Mouse (Mus musculus) bone marrow macrophage, adult 2 months (primary cell): ENCODE results near the gene Rnf225.

Source experiments
- CTCF ChIP-seq: IDR thresholded peaks from 2 replicates; pipeline ENCODE4 v1.5.1; 2012; ENCODE audit warnings: low read depth, mild to moderate bottlenecking, low read length, moderate library complexity
- POLR2A ChIP-seq: IDR thresholded peaks from 2 replicates; pipeline ENCODE4 v1.6.1; 2012; ENCODE audit warnings: mild to moderate bottlenecking, low read depth, low read length, borderline replicate concordance

DNA sequence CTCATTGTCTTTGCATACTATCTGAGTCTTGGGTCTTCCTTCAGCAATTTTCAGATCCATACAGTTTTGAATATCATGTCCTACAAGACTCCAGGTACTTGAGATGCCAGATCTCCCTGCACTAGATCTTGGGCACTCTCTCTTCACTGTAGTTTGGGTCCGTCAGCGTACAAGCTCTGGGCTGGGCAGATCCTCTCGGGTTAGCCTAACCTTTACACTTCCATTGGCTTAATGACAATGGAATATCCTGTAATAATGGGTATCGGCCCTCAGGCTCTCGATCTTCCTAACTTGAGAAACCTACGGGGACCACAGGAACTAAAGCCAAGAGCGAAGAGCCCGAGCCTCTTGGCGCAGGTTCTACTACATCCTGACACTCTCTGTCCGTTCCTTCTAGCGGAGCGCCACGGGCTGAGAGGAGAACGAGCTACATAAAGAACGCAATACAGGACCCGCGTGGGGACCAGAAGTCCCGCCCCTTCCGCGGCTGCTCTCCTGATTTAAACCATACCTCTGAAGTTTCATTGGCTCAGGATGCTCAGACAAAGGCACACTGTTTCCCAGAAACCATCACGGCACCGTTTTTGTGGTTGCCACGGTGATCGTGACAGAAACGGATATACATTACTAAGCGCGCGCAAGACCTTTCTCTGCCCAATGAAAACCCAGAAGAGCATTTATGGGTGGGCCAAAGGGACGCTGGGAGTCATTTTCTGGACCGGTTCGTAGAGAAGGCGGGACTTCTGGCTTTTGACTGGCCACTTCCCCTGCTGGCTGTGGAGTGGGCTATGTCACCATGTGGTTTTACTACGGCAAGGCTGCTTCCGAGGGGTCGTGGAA lies 22.0 kb downstream of the Rnf225 start:
- no peak for TF ChIP-seq CTCF
- TF ChIP-seq POLR2A: 0 out of 2 replicates have a peak, but pooled peaks have one; percentile 55
